8 mouse cellular contexts compared by ENCODE assay signal in genomic region chr2:181591528-181592085, GRCm38 (mm10). TPM values are rescaled to one million over a fixed set of nuclear protein-coding genes. Genes with fewer than 3 reads are reported as not detected.
DNase-seq lines count a peak whose midpoint lies in the region; ATAC-seq and TF ChIP-seq lines count a peak whose summit lies in the region.

TSS of gene Prpf6 (plus strand) at chr2:181591868.

- TF ChIP-seq POLR2A in lung, adult 2 months (IDR thresholded peaks at IDR 0.05; ENCODE audit: borderline replicate concordance, extremely low read depth, low read depth, low read length) = no peak

- WGBS in lung, adult 2 months = 23% methylated on average over 5 of the region's 5 CpGs
- 19% methylated on average over 5 of the region's 5 CpGs for WGBS in limb, embryonic 13.5 days

- peak within 1 kb of the TSS; percentile 100 for H3K4me3 ChIP-seq in lung, adult 2 months (replicated peaks; ENCODE audit: extremely low read depth, low read depth, low read length)
- peak within 1 kb of the TSS; percentile 96 for H3K4me3 ChIP-seq in limb, embryonic 13.5 days

- H3K4me1 ChIP-seq in lung, adult 2 months (ENCODE audit: control insufficient read depth, insufficient read depth, low read length) = no peaks in the 10 kb centered on the region; the same call in 1 of the 2 replicates
- H3K4me1 ChIP-seq in limb, embryonic 13.5 days = peaks cover 19% of the 10 kb centered on the region

- peak within 1 kb of the TSS; percentile 90 for H3K4me2 ChIP-seq in limb, embryonic 13.5 days (replicated peaks)

- ATAC-seq in limb, embryonic 13.5 days (ENCODE audit: low FRiP score, low read depth) = no peak

- no peaks in the 10 kb centered on the region for H3K9me3 ChIP-seq in limb, embryonic 13.5 days

- H3K27me3 ChIP-seq in limb, embryonic 13.5 days = no peaks in the 10 kb centered on the region

- peaks cover 43% of the 10 kb centered on the region for H3K36me3 ChIP-seq in limb, embryonic 13.5 days

- TF ChIP-seq CTCF in lung, adult 2 months (IDR thresholded peaks at IDR 0.05; ENCODE audit: insufficient read depth, low read length) = no peak

- H3K9ac ChIP-seq in limb, embryonic 13.5 days = peak within 1 kb of the TSS; percentile 91

- intact Hi-C loops in gastrocnemius, postnatal 14 days (cut with DNase I; ENCODE audit: low total_unique reads) = no loop called here

- no peak for DNase-seq in lung, adult 2 months
- DNase-seq in lung, postnatal 25 days (ENCODE audit: low spot score) = no peak
- no peak for DNase-seq in adrenal gland, postnatal 36 days
- no peak for DNase-seq in gastrocnemius, postnatal 14 days
- peak; percentile 70 for DNase-seq in induced T-regulatory cell, adult 2 months (ENCODE audit: low read depth)
- DNase-seq in naive thymus-derived CD4-positive, alpha-beta T cell, adult 2 months (ENCODE audit: low read depth) = peak; percentile 67
- no peak for DNase-seq in urinary bladder, postnatal 10 days (ENCODE audit: low spot score)

- H3K27ac ChIP-seq in limb, embryonic 13.5 days = peak within 1 kb of the TSS; percentile 69

RNA-seq across cellular contexts. Expression of gene Prpf6, which starts in this region (rescaled TPM):
- polyA plus RNA-seq in lung, adult 2 months (2012; rRNA removed) = 14.1 and 21.5 TPM in 2 replicates
- total RNA-seq in adrenal gland, postnatal 36 days (2021) = 10 to 100 TPM; 61.8 to 66.9 TPM
- total RNA-seq in gastrocnemius, postnatal 14 days (2021) = 10 to 100 TPM; 28.0 to 30.1 TPM
- polyA plus RNA-seq in limb, embryonic 13.5 days (2015; fragmentation: Nextera tagmentation; extraction: Ambion mirVana) = 70.5 and 71.5 TPM in 2 replicates

Comparison
In these comparisons a context has a peak if more than half of its experiments do, and no peak if none do; other contexts are left out.
1. DNase-seq: peak in induced T-regulatory cell, adult 2 months (single experiment) and naive thymus-derived CD4-positive, alpha-beta T cell, adult 2 months (single experiment); none in lung, adult 2 months (single experiment), lung, postnatal 25 days (single experiment), adrenal gland, postnatal 36 days (0 of 2), gastrocnemius, postnatal 14 days (single experiment) and urinary bladder, postnatal 10 days (single experiment).